Mouse (Mus musculus) stomach, postnatal 0 days (tissue): ENCODE measurements around the gene Atl2. TPM values are rescaled to one million over a fixed set of nuclear protein-coding genes. Genes with fewer than 3 reads are reported as not detected.

ENCODE experiments used
- ATAC-seq: fragments of 200-750 bp; cut with Nextera tagmentation; 2 replicates; pipeline ENCODE4 v1.8.0; 2017; ENCODE audit not compliant: low FRiP score, low TSS enrichment
- DNase-seq: peaks from one replicate; pipeline ENCODE4 v3.0.0-alpha.2; 2016; ENCODE audit warnings: low spot score
- H3K27ac ChIP-seq: fragments of 300-500 bp; sonication (generic); replicated peaks from 2 replicates; pipeline ENCODE4 v1.5.1; 2014; ENCODE audit warnings: mild to moderate bottlenecking, control low read depth
- H3K27me3 ChIP-seq: fragments of 300-500 bp; sonication (generic); 2 replicates; pipeline ENCODE4 v1.6.1; 2014; ENCODE audit warnings: low read length; ENCODE audit not compliant: control insufficient read depth, insufficient read depth
- H3K36me3 ChIP-seq: fragments of 300-500 bp; sonication (generic); 2 replicates; pipeline ENCODE4 v1.6.1; 2014; ENCODE audit warnings: low read length, mixed read lengths; ENCODE audit not compliant: control insufficient read depth, insufficient read depth
- H3K4me1 ChIP-seq: fragments of 300-500 bp; sonication (generic); replicated peaks from 2 replicates; pipeline ENCODE4 v1.6.1; 2014; ENCODE audit warnings: antibody characterized with exemption; ENCODE audit not compliant: control insufficient read depth, insufficient read depth
- H3K4me2 ChIP-seq: fragments of 300-500 bp; sonication (generic); replicated peaks from 2 replicates; pipeline ENCODE4 v1.6.1; 2014; ENCODE audit warnings: low read depth, mild to moderate bottlenecking, control low read depth, moderate library complexity
- H3K4me3 ChIP-seq: fragments of 300-500 bp; sonication (generic); 2 replicates; pipeline ENCODE4 v1.5.1; 2014; ENCODE audit warnings: low read depth, low read length, control low read depth
- H3K9ac ChIP-seq: fragments of 300-500 bp; sonication (generic); 2 replicates; pipeline ENCODE4 v1.6.1; 2014; ENCODE audit warnings: mild to moderate bottlenecking, low read length, control low read depth, mixed read lengths
- H3K9me3 ChIP-seq: fragments of 300-500 bp; sonication (generic); 2 replicates; pipeline ENCODE4 v1.6.1; 2016; ENCODE audit warnings: low read length; ENCODE audit not compliant: control insufficient read depth
- CTCF ChIP-seq: IDR thresholded peaks from 2 replicates; pipeline ENCODE4 v1.5.1; 2016; ENCODE audit warnings: antibody characterized with exemption, low read depth, mild to moderate bottlenecking, moderate library complexity
- EP300 ChIP-seq: optimal IDR thresholded peaks from 2 replicates; pipeline ENCODE3; 2016; ENCODE audit warnings: antibody characterized with exemption
- WGBS: fragments of 180-500 bp; shearing (Covaris S2); extraction: QIAGEN DNeasy Blood & Tissue Kit; methylation state at CpG from one replicate; pipeline ENCODE4 v1.1.7; 2014; 5-methylcytosine and 5-hydroxymethylcytosine counted together
- polyA plus RNA-seq: library from polyadenylated mRNA; unstranded; fragments of >200 nt; fragmentation: Nextera tagmentation; extraction: Ambion mirVana; gene quantifications from 2 replicates; pipeline ENCODE4 v1.2.1, GENCODE M21; 2015

Gene Atl2
- polyA plus RNA-seq, 1 experiment from 2014 or later = 22.6 TPM

DNA sequence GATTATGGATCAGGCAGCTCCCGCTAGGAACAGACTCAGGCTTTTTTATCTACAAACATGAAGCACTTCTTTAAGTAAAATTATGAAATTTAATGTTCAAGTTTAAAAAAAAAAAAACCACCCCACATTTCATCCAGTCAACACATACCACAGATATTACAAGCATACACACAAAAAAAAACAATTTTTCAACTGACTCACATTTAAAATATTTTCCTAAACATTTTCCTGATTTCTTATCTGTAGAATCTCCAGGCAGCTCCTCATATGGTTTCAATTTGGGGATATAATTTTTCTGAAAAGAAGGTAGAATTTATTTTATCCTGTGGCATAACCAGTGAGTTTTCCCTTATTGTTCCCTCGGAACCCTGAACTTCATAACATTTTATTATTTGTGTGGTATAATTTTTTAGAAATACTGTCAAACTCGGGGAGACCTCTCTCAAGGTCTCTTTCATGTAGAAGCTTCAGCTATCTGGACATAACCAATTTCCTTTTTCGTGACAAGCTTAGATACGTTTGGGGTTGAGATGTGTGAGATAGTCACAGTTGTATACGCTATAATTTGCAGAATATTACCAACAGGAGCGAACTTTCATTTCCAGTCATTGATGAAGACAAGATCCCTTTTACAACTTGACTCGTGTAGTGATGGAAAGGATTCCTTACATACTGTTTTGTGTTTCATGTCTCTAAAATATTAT, 11.0 kb upstream of the Atl2 start:
- Histone ChIP-seq H3K27ac (no peak overlapping the region), H3K27me3 (no peaks in the 10 kb centered on the region), H3K4me2 (no peak overlapping the region), H3K9ac (no peak overlapping the region), H3K4me3 (no peak overlapping the region), H3K36me3 (no peaks in the 10 kb centered on the region), H3K9me3 (no peaks in the 10 kb centered on the region), H3K4me1 (no peaks in the 10 kb centered on the region)
- WGBS = 80% methylated on average over 8 of the region's 8 CpGs
- TF ChIP-seq EP300 (no peak), CTCF (no peak)
- no peak for DNase-seq
- ATAC-seq = no peak

DNA sequence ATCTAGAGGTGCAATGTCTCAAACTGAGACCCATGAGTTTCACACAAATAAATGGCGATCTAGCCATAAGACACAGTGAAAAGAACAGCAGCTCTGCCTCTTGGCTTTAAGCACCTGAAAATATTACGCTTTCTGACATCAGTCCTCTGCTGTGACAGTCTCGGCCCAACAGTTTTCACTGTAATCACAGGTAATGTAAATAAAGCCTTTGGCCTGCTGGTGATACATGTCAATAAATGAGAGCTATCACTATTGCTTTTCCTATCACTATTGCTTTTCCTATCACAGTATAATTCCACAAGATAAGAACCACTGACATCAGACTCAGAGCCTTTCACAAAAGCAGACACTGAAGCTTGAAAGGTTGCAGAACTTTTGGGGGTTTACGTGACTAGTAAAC, 8.7 kb upstream of the Atl2 start:
- Histone ChIP-seq H3K9ac (no peak overlapping the region), H3K27me3 (no peaks in the 10 kb centered on the region), H3K4me3 (no peak overlapping the region), H3K27ac (no peak overlapping the region), H3K4me1 (no peaks in the 10 kb centered on the region), H3K9me3 (no peaks in the 10 kb centered on the region), H3K4me2 (no peak overlapping the region), H3K36me3 (no peaks in the 10 kb centered on the region)
- peak; percentile 10 for DNase-seq
- no peak for TF ChIP-seq EP300
- no peak for TF ChIP-seq CTCF
- WGBS = 72% methylated on average over 4 of the region's 4 CpGs
- ATAC-seq = 0 out of 2 replicates have a peak, but pooled peaks have one; percentile 32

DNA sequence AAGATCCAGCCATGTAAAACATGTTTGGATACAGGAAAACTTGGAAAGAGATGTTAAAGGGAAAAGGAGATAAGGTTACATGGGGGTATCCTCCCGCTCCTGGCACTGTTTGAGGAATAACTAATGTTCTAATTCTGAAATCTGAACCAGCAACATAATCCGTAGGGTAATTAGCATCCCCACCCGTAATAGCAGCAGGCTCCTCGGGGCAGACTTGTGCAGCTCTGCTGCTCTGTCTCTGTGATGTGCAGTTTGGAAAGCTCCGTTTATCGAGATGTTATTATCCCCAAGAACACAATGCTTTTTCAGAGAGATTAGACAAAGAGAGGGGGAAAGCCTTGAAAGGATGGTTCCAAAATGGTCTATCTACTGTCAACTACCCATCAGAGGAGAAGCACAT, 5.3 kb upstream of the Atl2 start:
- Histone ChIP-seq H3K36me3 (no peaks in the 10 kb centered on the region), H3K27me3 (no peaks in the 10 kb centered on the region), H3K4me2 (no peak overlapping the region), H3K27ac (no peak overlapping the region), H3K9me3 (no peaks in the 10 kb centered on the region), H3K4me3 (no peak overlapping the region), H3K4me1 (no peaks in the 10 kb centered on the region), H3K9ac (no peak overlapping the region)
- DNase-seq (no peak), ATAC-seq (no peak)
- 56% methylated on average over 6 of the region's 6 CpGs for WGBS
- TF ChIP-seq CTCF = no peak
- TF ChIP-seq EP300 = no peak

DNA sequence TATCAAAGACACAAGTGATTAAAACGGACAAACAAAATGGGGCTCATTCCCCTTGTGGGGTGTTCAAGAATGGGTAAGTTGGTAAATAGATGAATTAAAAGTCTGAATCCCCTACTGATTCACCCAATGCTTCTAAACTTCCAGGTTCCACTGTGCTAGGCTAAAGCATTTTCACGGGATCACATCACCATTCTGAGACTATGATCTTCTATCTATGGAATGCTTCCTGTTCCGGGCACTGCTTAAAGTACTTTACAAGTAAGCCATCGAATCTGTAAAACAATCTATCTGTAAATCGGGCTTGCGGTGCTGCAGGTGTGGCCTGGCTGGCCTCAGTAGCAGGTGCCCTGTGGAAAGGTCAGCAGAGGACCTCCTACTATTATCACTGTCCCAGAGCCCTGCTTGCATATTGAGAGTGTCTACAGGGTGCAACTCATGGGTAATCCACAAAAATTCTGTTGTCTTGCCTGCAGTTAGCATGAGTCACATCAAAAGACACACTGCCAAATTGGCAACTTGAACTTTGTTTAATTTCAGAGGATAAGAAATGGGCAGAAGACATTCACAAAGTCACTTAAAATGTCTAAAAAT, 2.3 kb upstream of the Atl2 start:
- 0 out of 2 replicates have a peak, but pooled peaks cover 2% of the 10 kb centered on the region for H3K4me1 ChIP-seq
- WGBS = 68% methylated on average over 6 of the region's 6 CpGs
- no peak for ATAC-seq

DNA sequence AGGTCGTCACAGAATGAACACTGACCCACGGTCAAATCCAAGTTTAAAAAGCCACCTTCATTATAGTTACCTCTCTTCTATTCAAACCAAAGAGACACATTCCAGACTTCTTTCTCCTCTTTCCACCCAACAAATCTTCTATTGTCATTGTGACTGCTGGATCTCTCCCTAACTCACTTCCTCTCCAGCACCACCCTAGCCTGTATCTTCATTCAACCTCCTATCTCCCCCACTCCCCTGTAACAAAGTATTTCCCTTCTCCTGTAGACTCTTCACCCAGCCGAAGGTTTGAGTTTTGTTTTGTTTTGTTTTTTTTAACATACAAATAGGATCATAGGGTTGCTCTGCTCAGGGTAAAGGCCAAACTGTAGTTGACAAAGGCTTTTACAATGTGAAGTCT, 1.7 kb upstream of the Atl2 start:
- ATAC-seq = no peak
- DNase-seq = no peak
- H3K27me3 ChIP-seq = no peaks in the 10 kb centered on the region
- no peaks in the 10 kb centered on the region for H3K36me3 ChIP-seq
- no peak overlapping the region for H3K4me2 ChIP-seq
- no peak overlapping the region for H3K27ac ChIP-seq
- no peak overlapping the region for H3K9ac ChIP-seq
- no peak overlapping the region for H3K4me3 ChIP-seq
- H3K9me3 ChIP-seq = no peaks in the 10 kb centered on the region
- WGBS = 81% methylated on average over 3 of the region's 3 CpGs
- TF ChIP-seq EP300 (no peak), CTCF (no peak)
- 0 out of 2 replicates have a peak, but pooled peaks cover 2% of the 10 kb centered on the region for H3K4me1 ChIP-seq

More for the DNA sequence above, 2.3 kb upstream of the Atl2 start:
- TF ChIP-seq CTCF (no peak), EP300 (no peak)
- Histone ChIP-seq H3K4me3 (no peak overlapping the region), H3K9me3 (no peaks in the 10 kb centered on the region), H3K9ac (no peak overlapping the region), H3K36me3 (no peaks in the 10 kb centered on the region), H3K27ac (no peak overlapping the region), H3K27me3 (no peaks in the 10 kb centered on the region), H3K4me2 (no peak overlapping the region)
- no peak for DNase-seq
